Mouse (Mus musculus): ENCODE data around the gene Noa1.

GRCm38 (mm10) chr5:77355307-77356265, 45.7 kb upstream of the Noa1 start:
- TF ChIP-seq CTCF (IDR thresholded peaks at IDR 0.05; ENCODE audit: low read depth) (no peak), EP300 (IDR thresholded peaks at IDR 0.05; ENCODE audit: low read depth) (no peak)
